Mouse (Mus musculus): Measurements from ENCODE around the gene Kif17.

GRCm38 (mm10) chr4:138257116-138257687, 7.0 kb downstream of the Kif17 start:
- TF ChIP-seq POLR2A (IDR thresholded peaks at IDR 0.05; ENCODE audit: borderline replicate concordance, extremely low read depth, low read depth, low read length) (no peak), CTCF (IDR thresholded peaks at IDR 0.05; ENCODE audit: insufficient read depth, low read length) (no peak)
